Mouse (Mus musculus): ENCODE measurements around the gene Rmi2. TPM values are rescaled to one million over a fixed set of nuclear protein-coding genes. Genes with fewer than 3 reads are reported as not detected.
A peak's percentile ranks its signal among the peaks of the same experiment; 100 is the strongest.

Gene Rmi2
- polyA plus RNA-seq, 1 experiment from 2014 or later: 2.1 TPM

DNA sequence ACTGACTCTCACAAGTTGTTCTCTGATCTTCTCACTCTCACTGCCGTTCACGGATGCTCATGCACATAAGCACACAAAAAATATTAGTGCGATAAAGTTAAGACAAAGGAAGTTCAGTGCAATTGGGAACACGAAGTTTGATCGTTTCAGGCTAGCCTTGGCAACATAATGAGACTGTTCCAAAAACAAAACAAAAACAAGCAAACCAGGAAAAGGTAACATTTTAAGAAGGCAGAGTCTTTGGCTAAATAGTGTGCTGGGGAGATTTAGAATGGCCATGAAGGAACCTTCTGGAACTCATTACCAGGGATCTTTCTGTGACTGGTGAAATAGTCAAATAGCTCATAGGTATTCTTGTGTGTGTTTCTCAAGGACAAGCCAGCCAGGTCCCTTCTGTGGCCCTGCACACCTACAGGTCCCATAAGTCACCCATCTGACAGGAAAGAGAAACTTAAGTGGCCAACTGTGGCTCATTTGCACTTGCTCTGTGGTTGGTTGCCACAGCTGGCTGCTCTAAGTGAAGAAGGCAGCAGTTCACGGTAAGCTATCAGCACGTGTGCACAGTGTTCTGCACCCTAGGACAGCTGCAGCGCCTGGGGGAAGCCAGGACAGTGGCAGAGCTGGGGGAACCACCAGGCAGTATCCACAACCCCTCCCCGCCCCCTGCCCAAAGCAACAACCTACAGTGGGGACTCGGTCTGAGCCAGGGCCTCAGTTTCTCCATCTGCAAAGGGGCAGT lies 28.9 kb upstream of the Rmi2 start, which contains the start of gene Prm1:
TSS of gene Prm1 (minus strand) at position 51 of the 739 bp plus-strand sequence.
- H3K9me3 ChIP-seq (replicated peaks): no peaks in the 10 kb centered on the region
- whole genome bisulfite sequencing: 71% methylated on average over 10 of the region's 10 CpGs
- no peak for ATAC-seq (replicated peaks; ENCODE audit: insufficient number of reproducible peaks, insufficient read depth, low FRiP score, low read depth)

GRCm38 (mm10) chr16:10810376-10810775 lies 24.5 kb upstream of the Rmi2 start:
- H3K4me2 ChIP-seq: no peak overlapping the region
- H3K4me1 ChIP-seq (replicated peaks): peaks cover 13% of the 10 kb centered on the region
- 90% methylated on average over 1 of the region's 1 CpGs for WGBS
- no peaks in the 10 kb centered on the region for H3K27me3 ChIP-seq
- no peaks in the 10 kb centered on the region for H3K36me3 ChIP-seq
- ATAC-seq (replicated peaks; ENCODE audit: insufficient number of reproducible peaks, insufficient read depth, low FRiP score, low read depth): no peak
- no peak overlapping the region for H3K27ac ChIP-seq
- no peaks in the 10 kb centered on the region for H3K9me3 ChIP-seq (replicated peaks)
- H3K9ac ChIP-seq: no peak overlapping the region
- no peak overlapping the region for H3K4me3 ChIP-seq

More for the DNA sequence above, 28.9 kb upstream of the Rmi2 start, which contains the start of gene Prm1:
- Histone ChIP-seq H3K9ac (no peak within 1 kb of the TSS), H3K4me2 (no peak within 1 kb of the TSS), H3K4me1 (replicated peaks) (no peaks in the 10 kb centered on the region; the same call in 1 of the 2 replicates), H3K27ac (no peak within 1 kb of the TSS), H3K27me3 (no peaks in the 10 kb centered on the region), H3K4me3 (no peak within 1 kb of the TSS), H3K36me3 (no peaks in the 10 kb centered on the region)

GRCm38 (mm10) chr16:10812865-10813371 lies 21.9 kb upstream of the Rmi2 start, which contains the start of gene Gm11172:
Gene Gm11172, plus strand, starts transcription at chr16:10812915.
- no peak for ATAC-seq (replicated peaks; ENCODE audit: insufficient number of reproducible peaks, insufficient read depth, low FRiP score, low read depth)
- Histone ChIP-seq H3K9ac (no peak within 1 kb of the TSS), H3K27me3 (no peaks in the 10 kb centered on the region), H3K4me2 (no peak within 1 kb of the TSS), H3K4me1 (replicated peaks) (peaks cover 14% of the 10 kb centered on the region), H3K36me3 (no peaks in the 10 kb centered on the region), H3K4me3 (no peak within 1 kb of the TSS), H3K27ac (no peak within 1 kb of the TSS), H3K9me3 (replicated peaks) (no peaks in the 10 kb centered on the region)
- 58% methylated on average over 2 of the region's 2 CpGs for WGBS

- WGBS: 75% methylated on average over 4 of the region's 4 CpGs
- no peaks in the 10 kb centered on the region for H3K36me3 ChIP-seq
- H3K9me3 ChIP-seq (replicated peaks): no peaks in the 10 kb centered on the region
- no peak overlapping the region for H3K4me3 ChIP-seq
- H3K4me2 ChIP-seq: no peak overlapping the region
- H3K27me3 ChIP-seq: no peaks in the 10 kb centered on the region
- H3K4me1 ChIP-seq (replicated peaks): peaks cover 16% of the 10 kb centered on the region
- H3K9ac ChIP-seq: no peak overlapping the region
- ATAC-seq (replicated peaks; ENCODE audit: insufficient number of reproducible peaks, insufficient read depth, low FRiP score, low read depth): no peak
- no peak overlapping the region for H3K27ac ChIP-seq
Observed at GRCm38 (mm10) chr16:10813726-10814125, 21.1 kb upstream of the Rmi2 start.

GRCm38 (mm10) chr16:10814864-10815263 lies 20.0 kb upstream of the Rmi2 start:
- H3K4me2 ChIP-seq: no peak overlapping the region
- WGBS: 45% methylated on average over 4 of the region's 4 CpGs
- H3K36me3 ChIP-seq: no peaks in the 10 kb centered on the region
- H3K27me3 ChIP-seq: no peaks in the 10 kb centered on the region
- no peaks in the 10 kb centered on the region for H3K9me3 ChIP-seq (replicated peaks)
- no peak overlapping the region for H3K4me3 ChIP-seq
- H3K9ac ChIP-seq: no peak overlapping the region
- peak overlapping the region; percentile 14 for H3K27ac ChIP-seq
- H3K4me1 ChIP-seq (replicated peaks): peaks cover 23% of the 10 kb centered on the region
- ATAC-seq (replicated peaks; ENCODE audit: insufficient number of reproducible peaks, insufficient read depth, low FRiP score, low read depth): no peak

- no peaks in the 10 kb centered on the region for H3K27me3 ChIP-seq
- no peak overlapping the region for H3K4me2 ChIP-seq
- no peak for ATAC-seq (replicated peaks; ENCODE audit: insufficient number of reproducible peaks, insufficient read depth, low FRiP score, low read depth)
- no peak overlapping the region for H3K9ac ChIP-seq
- H3K36me3 ChIP-seq: no peaks in the 10 kb centered on the region
- peaks cover 21% of the 10 kb centered on the region for H3K4me1 ChIP-seq (replicated peaks)
- H3K27ac ChIP-seq: no peak overlapping the region
- no peak overlapping the region for H3K4me3 ChIP-seq
- no peaks in the 10 kb centered on the region for H3K9me3 ChIP-seq (replicated peaks)
- 89% methylated on average over 4 of the region's 4 CpGs for WGBS
Observed at GRCm38 (mm10) chr16:10818579-10819135, 16.2 kb upstream of the Rmi2 start.

- peaks cover 14% of the 10 kb centered on the region for H3K4me1 ChIP-seq (replicated peaks)
- no peak for ATAC-seq (replicated peaks; ENCODE audit: insufficient number of reproducible peaks, insufficient read depth, low FRiP score, low read depth)
- no peak overlapping the region for H3K4me3 ChIP-seq
- no peak overlapping the region for H3K4me2 ChIP-seq
- H3K27me3 ChIP-seq: no peaks in the 10 kb centered on the region
- H3K36me3 ChIP-seq: no peaks in the 10 kb centered on the region
- WGBS: 33% methylated on average over 3 of the region's 3 CpGs
- H3K27ac ChIP-seq: 0 out of 2 replicates have a peak overlapping the region, but pooled peaks have one; percentile 12
- H3K9ac ChIP-seq: no peak overlapping the region
- H3K9me3 ChIP-seq (replicated peaks): no peaks in the 10 kb centered on the region
Observed at GRCm38 (mm10) chr16:10819966-10820365, 14.9 kb upstream of the Rmi2 start.

- Histone ChIP-seq H3K27me3 (no peaks in the 10 kb centered on the region), H3K9ac (no peak overlapping the region), H3K4me1 (replicated peaks) (peaks cover 13% of the 10 kb centered on the region; the same call in 1 of the 2 replicates), H3K36me3 (no peaks in the 10 kb centered on the region), H3K4me2 (no peak overlapping the region), H3K4me3 (no peak overlapping the region), H3K27ac (peak overlapping the region; percentile 35), H3K9me3 (replicated peaks) (no peaks in the 10 kb centered on the region)
- 60% methylated on average over 4 of the region's 4 CpGs for WGBS
- ATAC-seq (replicated peaks; ENCODE audit: insufficient number of reproducible peaks, insufficient read depth, low FRiP score, low read depth): peak; percentile 20; the same call in 1 of the 2 replicates
Observed at GRCm38 (mm10) chr16:10821387-10821786, 13.5 kb upstream of the Rmi2 start.

DNA sequence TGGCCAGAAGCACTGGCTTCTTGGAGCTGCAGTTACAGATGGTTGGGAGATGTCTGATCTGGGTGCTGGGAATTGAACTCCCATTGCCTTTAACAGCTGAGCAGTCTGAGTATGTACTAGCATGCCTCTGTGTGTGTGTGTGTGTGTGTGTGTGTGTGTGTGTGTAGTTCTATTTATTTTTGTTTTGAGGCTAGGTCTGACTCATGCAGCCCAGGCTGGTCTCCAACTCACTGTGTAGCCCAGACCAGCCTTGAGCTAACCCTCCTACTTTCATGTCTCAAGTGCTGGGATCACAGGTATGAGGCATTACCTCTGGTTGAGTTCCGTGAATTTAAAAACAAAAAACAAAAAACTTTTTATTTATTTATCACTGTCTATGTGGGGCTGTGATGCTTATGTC lies 10.3 kb upstream of the Rmi2 start:
- H3K4me3 ChIP-seq: no peak overlapping the region
- 88% methylated on average over 1 of the region's 1 CpGs for WGBS
- H3K9ac ChIP-seq: no peak overlapping the region
- ATAC-seq (replicated peaks; ENCODE audit: insufficient number of reproducible peaks, insufficient read depth, low FRiP score, low read depth): no peak
- no peaks in the 10 kb centered on the region for H3K27me3 ChIP-seq
- H3K4me2 ChIP-seq: no peak overlapping the region
- H3K4me1 ChIP-seq (replicated peaks): peaks cover 6% of the 10 kb centered on the region; the same call in 1 of the 2 replicates
- no peaks in the 10 kb centered on the region for H3K36me3 ChIP-seq
- no peaks in the 10 kb centered on the region for H3K9me3 ChIP-seq (replicated peaks)
- no peak overlapping the region for H3K27ac ChIP-seq

DNA sequence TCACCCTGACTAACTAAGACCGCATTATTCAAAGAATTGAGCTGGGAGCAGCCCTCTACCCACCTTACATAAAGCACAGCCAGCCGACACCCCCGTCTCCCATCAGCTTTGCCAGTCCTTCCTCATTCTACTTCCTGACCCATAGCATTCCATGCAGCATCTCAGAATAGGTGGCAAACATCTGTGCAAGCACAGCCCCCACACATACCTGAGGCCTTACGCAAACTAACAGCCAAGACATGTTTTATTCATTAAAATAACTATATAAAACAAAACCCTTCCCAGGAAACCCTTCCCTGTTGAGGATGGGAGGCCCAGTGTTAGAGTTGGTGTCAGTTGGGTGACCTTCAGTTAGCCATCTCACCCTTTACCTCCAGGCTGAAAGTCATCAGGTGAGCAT lies 9.0 kb upstream of the Rmi2 start:
- WGBS: 85% methylated on average over 4 of the region's 4 CpGs
- H3K4me3 ChIP-seq: no peak overlapping the region

GRCm38 (mm10) chr16:10827269-10827668 lies 7.6 kb upstream of the Rmi2 start:
- ATAC-seq (replicated peaks; ENCODE audit: insufficient number of reproducible peaks, insufficient read depth, low FRiP score, low read depth): no peak
- Histone ChIP-seq H3K4me3 (no peak overlapping the region), H3K4me1 (replicated peaks) (no peaks in the 10 kb centered on the region), H3K27me3 (no peaks in the 10 kb centered on the region), H3K36me3 (no peaks in the 10 kb centered on the region), H3K9me3 (replicated peaks) (no peaks in the 10 kb centered on the region), H3K4me2 (no peak overlapping the region), H3K9ac (no peak overlapping the region), H3K27ac (no peak overlapping the region)
- 85% methylated on average over 9 of the region's 9 CpGs for WGBS

More for the DNA sequence above, 9.0 kb upstream of the Rmi2 start:
- Histone ChIP-seq H3K36me3 (no peaks in the 10 kb centered on the region), H3K4me2 (no peak overlapping the region), H3K9me3 (replicated peaks) (no peaks in the 10 kb centered on the region), H3K9ac (no peak overlapping the region), H3K4me1 (replicated peaks) (0 out of 2 replicates have a peak, but pooled peaks cover 2% of the 10 kb centered on the region), H3K27ac (no peak overlapping the region), H3K27me3 (no peaks in the 10 kb centered on the region)
- ATAC-seq (replicated peaks; ENCODE audit: insufficient number of reproducible peaks, insufficient read depth, low FRiP score, low read depth): no peak
